Mouse (Mus musculus) kidney, embryonic 14.5 days (tissue): ENCODE measurements around the gene Aqp8. TPM values are rescaled to one million over a fixed set of nuclear protein-coding genes. Genes with fewer than 3 reads are reported as not detected.

ENCODE experiments used
- ATAC-seq: fragments of 200-750 bp; cut with Nextera tagmentation; 2 replicates; pipeline ENCODE4 v1.8.0; 2017; ENCODE audit warnings: moderate number of reproducible peaks, mild to moderate bottlenecking, moderate TSS enrichment, moderate library complexity; ENCODE audit not compliant: low FRiP score, low TSS enrichment
- H3K27ac ChIP-seq: fragments of 300-500 bp; sonication (generic); 2 replicates; pipeline ENCODE4 v1.5.1; 2014; ENCODE audit warnings: low read depth, mild to moderate bottlenecking, low read length, moderate library complexity, mixed read lengths
- H3K27me3 ChIP-seq: fragments of 300-500 bp; sonication (generic); 2 replicates; pipeline ENCODE4 v1.6.1; 2014; ENCODE audit warnings: mild to moderate bottlenecking, low read length; ENCODE audit not compliant: control insufficient read depth, insufficient read depth
- H3K36me3 ChIP-seq: fragments of 300-500 bp; sonication (generic); 2 replicates; pipeline ENCODE4 v1.6.1; 2014; ENCODE audit warnings: low read length, mixed read lengths; ENCODE audit not compliant: control insufficient read depth, insufficient read depth
- H3K4me1 ChIP-seq: fragments of 300-500 bp; sonication (generic); 2 replicates; pipeline ENCODE4 v1.6.1; 2014; ENCODE audit warnings: low read length, mixed read lengths; ENCODE audit not compliant: control insufficient read depth, insufficient read depth
- H3K4me2 ChIP-seq: fragments of 300-500 bp; sonication (generic); replicated peaks from 2 replicates; pipeline ENCODE4 v1.6.1; 2014; ENCODE audit warnings: low read depth, mild to moderate bottlenecking, low read length
- H3K4me3 ChIP-seq: fragments of 300-500 bp; sonication (generic); 2 replicates; pipeline ENCODE4 v1.5.1; 2014; ENCODE audit warnings: mild to moderate bottlenecking, low read length
- H3K9ac ChIP-seq: fragments of 300-500 bp; sonication (generic); 2 replicates; pipeline ENCODE4 v1.6.1; 2014; ENCODE audit warnings: low read depth, mild to moderate bottlenecking, low read length, moderate library complexity
- H3K9me3 ChIP-seq: fragments of 300-500 bp; sonication (generic); 2 replicates; pipeline ENCODE4 v1.6.1; 2016; ENCODE audit warnings: low read length; ENCODE audit not compliant: control insufficient read depth
- WGBS: fragments of 180-500 bp; shearing (Covaris S2); extraction: QIAGEN DNeasy Blood & Tissue Kit; methylation state at CpG from one replicate; pipeline ENCODE4 v1.1.7; 2014; 5-methylcytosine and 5-hydroxymethylcytosine counted together
- polyA plus RNA-seq: library from polyadenylated mRNA; unstranded; fragments of >200 nt; fragmentation: Nextera tagmentation; extraction: Ambion mirVana; gene quantifications from 2 replicates; pipeline ENCODE4 v1.2.1, GENCODE M21; 2014

The Aqp8 gene
- not detected in 2 replicates for polyA plus RNA-seq

GRCm38 (mm10) chr7:123462070-123462501, at the start of gene Aqp8:
TSS of gene Aqp8 (plus strand) at chr7:123462291.
- H3K27ac ChIP-seq: no peak within 1 kb of the TSS
- no peaks in the 10 kb centered on the region; the same call in 1 of the 2 replicates for H3K27me3 ChIP-seq
- H3K4me3 ChIP-seq: no peak within 1 kb of the TSS
- no peak within 1 kb of the TSS for H3K4me2 ChIP-seq
- H3K9me3 ChIP-seq: no peaks in the 10 kb centered on the region
- ATAC-seq: no peak
- H3K36me3 ChIP-seq: no peaks in the 10 kb centered on the region
- no peak within 1 kb of the TSS for H3K9ac ChIP-seq
- no peaks in the 10 kb centered on the region for H3K4me1 ChIP-seq
- 54% methylated on average over 9 of the region's 9 CpGs for WGBS

GRCm38 (mm10) chr7:123416803-123417202, 45.3 kb upstream of the Aqp8 start:
- Histone ChIP-seq H3K4me1 (no peaks in the 10 kb centered on the region), H3K9me3 (no peaks in the 10 kb centered on the region), H3K9ac (no peak overlapping the region), H3K4me3 (no peak overlapping the region), H3K27me3 (no peaks in the 10 kb centered on the region), H3K4me2 (no peak overlapping the region), H3K27ac (no peak overlapping the region), H3K36me3 (peaks cover 26% of the 10 kb centered on the region)
- no peak for ATAC-seq
- WGBS: 62% methylated on average over 4 of the region's 4 CpGs

DNA sequence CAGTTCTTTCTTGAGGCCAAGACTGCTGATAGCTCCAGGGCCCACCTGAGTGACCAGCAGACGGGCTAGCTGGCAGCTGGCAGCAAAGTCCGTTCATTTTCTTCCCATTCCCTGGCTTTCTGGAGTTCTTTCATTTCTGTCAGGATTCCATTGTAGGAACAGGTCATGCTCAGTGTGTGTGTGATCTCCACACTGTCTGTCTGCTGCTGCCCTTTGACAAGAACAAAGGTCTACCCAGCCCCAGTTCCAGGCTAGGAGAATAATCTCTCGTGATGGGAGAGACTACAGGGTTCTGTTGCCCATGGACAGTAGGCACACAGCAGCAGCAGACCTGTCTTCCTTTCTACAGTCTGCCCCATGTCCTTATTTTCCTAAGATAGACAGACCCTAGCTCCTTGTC, 44.4 kb upstream of the Aqp8 start:
- no peaks in the 10 kb centered on the region for H3K27me3 ChIP-seq
- no peak overlapping the region for H3K4me2 ChIP-seq
- H3K4me1 ChIP-seq: no peaks in the 10 kb centered on the region
- 88% methylated on average over 3 of the region's 3 CpGs for WGBS
- H3K36me3 ChIP-seq: peaks cover 34% of the 10 kb centered on the region
- H3K4me3 ChIP-seq: no peak overlapping the region
- ATAC-seq: no peak
- no peak overlapping the region for H3K27ac ChIP-seq
- no peak overlapping the region for H3K9ac ChIP-seq
- H3K9me3 ChIP-seq: no peaks in the 10 kb centered on the region

DNA sequence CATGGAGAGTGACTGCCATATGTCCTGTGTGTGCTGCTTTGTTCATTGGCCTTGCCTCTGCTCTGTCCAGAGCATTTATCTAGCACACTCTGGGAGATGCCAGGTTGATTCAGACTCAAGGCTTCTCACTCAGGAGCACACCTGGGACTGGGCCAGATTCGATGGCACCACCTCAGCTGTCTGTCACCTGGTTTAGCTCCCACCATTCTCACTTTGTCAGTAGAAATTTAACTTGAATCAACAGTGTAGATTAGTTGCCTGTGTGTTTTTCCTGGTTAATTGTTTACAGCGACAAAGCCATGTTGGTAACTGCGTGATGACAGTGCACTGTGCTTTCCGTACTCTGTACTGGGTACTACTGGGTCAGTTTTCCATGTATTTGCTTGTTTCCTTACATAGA, 42.1 kb upstream of the Aqp8 start:
- peaks cover 31% of the 10 kb centered on the region for H3K36me3 ChIP-seq

DNA sequence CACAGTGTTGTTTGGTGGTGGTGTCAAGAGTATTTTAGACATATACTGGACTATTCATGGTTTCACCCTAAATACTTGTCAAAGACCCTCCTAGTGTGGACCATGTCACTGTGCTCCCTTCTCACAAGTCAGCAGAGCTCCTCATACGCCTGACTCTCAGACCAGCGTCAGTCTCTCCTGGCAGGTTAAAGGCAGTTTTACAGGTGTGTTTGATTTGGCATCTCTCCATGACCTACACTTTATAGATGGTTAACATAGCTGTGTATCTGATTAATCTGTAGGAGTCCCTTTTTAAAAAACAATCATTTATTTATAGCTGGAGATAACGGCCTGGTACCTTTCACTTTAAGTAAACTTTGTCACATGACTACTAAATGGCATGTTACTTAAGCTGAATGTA, 40.1 kb upstream of the Aqp8 start:
- Histone ChIP-seq H3K4me1 (no peaks in the 10 kb centered on the region), H3K36me3 (peaks cover 31% of the 10 kb centered on the region), H3K27ac (no peak overlapping the region), H3K4me3 (no peak overlapping the region), H3K9me3 (no peaks in the 10 kb centered on the region), H3K9ac (no peak overlapping the region), H3K4me2 (no peak overlapping the region), H3K27me3 (no peaks in the 10 kb centered on the region)
- 80% methylated on average over 3 of the region's 3 CpGs for WGBS
- ATAC-seq: no peak

More for the DNA sequence above, 42.1 kb upstream of the Aqp8 start:
- Histone ChIP-seq H3K27ac (no peak overlapping the region), H3K4me1 (no peaks in the 10 kb centered on the region), H3K27me3 (no peaks in the 10 kb centered on the region), H3K4me3 (no peak overlapping the region), H3K9me3 (no peaks in the 10 kb centered on the region), H3K9ac (no peak overlapping the region), H3K4me2 (no peak overlapping the region)
- 91% methylated on average over 4 of the region's 4 CpGs for WGBS
- no peak for ATAC-seq

DNA sequence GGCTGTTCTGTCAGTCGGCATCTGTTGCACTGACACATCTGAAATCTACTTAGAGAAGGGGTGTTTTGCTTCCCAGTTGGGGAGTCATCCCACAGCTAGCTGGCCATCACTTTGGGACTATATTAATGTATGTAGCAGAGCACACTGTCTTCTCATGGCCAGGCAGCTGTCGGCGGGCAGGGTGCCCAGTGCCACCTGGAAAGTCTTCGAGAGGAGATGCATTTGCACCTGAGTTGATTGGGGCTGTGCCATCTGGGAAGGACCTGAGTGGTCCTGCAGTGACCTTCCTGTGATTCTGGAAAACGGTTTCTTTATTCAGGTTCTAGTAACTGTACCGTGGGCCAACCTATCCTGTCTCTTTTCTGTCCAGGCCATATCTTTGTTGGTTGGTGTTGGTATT, 37.8 kb upstream of the Aqp8 start:
- H3K9ac ChIP-seq: no peak overlapping the region
- no peak overlapping the region for H3K4me3 ChIP-seq
- 95% methylated on average over 6 of the region's 6 CpGs for WGBS
- peaks cover 36% of the 10 kb centered on the region for H3K36me3 ChIP-seq
- H3K4me2 ChIP-seq: no peak overlapping the region
- no peak overlapping the region for H3K27ac ChIP-seq
- H3K9me3 ChIP-seq: no peaks in the 10 kb centered on the region
- H3K27me3 ChIP-seq: no peaks in the 10 kb centered on the region
- ATAC-seq: no peak
- H3K4me1 ChIP-seq: no peaks in the 10 kb centered on the region

DNA sequence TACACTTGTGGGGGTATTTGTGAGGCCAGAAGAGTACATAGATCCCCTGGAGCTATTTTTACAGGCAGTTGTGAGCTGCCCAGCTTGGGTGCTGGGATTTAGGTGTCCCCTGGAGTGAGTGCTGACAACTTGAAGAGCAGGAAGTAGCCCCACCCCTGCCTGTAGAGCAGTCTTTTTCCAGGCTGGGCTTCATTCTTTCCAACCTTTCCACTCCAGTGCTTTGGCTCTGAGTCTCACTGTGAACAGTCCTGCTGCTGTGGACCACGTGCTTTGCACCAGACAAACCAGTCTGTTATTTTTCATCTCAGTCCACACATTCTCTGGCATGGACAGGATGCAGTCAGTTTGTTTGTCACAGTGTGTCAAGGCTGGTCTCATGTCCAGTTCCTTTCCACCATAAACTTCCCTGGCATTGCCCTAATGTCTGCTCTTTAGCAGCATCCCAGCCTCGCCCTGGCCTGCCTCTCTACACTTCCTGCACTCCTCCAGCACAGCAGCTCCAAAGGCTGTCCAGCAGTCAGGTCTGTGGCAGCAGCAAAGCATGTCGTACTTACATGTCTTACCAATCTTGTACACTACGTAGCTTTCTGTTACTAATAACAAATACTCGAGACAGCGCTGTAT, 36.8 kb upstream of the Aqp8 start:
- ATAC-seq: no peak
- Histone ChIP-seq H3K27me3 (no peaks in the 10 kb centered on the region), H3K36me3 (peaks cover 36% of the 10 kb centered on the region), H3K4me2 (no peak overlapping the region), H3K9ac (no peak overlapping the region), H3K9me3 (no peaks in the 10 kb centered on the region), H3K4me3 (no peak overlapping the region), H3K4me1 (no peaks in the 10 kb centered on the region), H3K27ac (no peak overlapping the region)
- WGBS: 87% methylated on average over 6 of the region's 6 CpGs

GRCm38 (mm10) chr7:123429624-123430410, 32.3 kb upstream of the Aqp8 start:
- Histone ChIP-seq H3K9me3 (0 out of 2 replicates have a peak, but pooled peaks cover 3% of the 10 kb centered on the region), H3K4me2 (no peak overlapping the region), H3K9ac (no peak overlapping the region), H3K27ac (no peak overlapping the region), H3K4me1 (no peaks in the 10 kb centered on the region), H3K27me3 (no peaks in the 10 kb centered on the region), H3K36me3 (peaks cover 18% of the 10 kb centered on the region; the same call in 1 of the 2 replicates), H3K4me3 (no peak overlapping the region)
- ATAC-seq: no peak
- WGBS: 80% methylated on average over 8 of the region's 8 CpGs

GRCm38 (mm10) chr7:123430411-123430705, 31.7 kb upstream of the Aqp8 start:
- no peak overlapping the region for H3K4me3 ChIP-seq
- no peaks in the 10 kb centered on the region for H3K4me1 ChIP-seq
- 0 out of 2 replicates have a peak, but pooled peaks cover 3% of the 10 kb centered on the region for H3K9me3 ChIP-seq
- WGBS: 56% methylated on average over 4 of the region's 4 CpGs
- H3K27ac ChIP-seq: no peak overlapping the region
- no peak overlapping the region for H3K4me2 ChIP-seq
- no peak for ATAC-seq
- H3K9ac ChIP-seq: no peak overlapping the region
- H3K36me3 ChIP-seq: peaks cover 18% of the 10 kb centered on the region; the same call in 1 of the 2 replicates
- no peaks in the 10 kb centered on the region for H3K27me3 ChIP-seq
